Mouse (Mus musculus): Measurements from ENCODE around the gene Dpp8. TPM values are rescaled to one million over a fixed set of nuclear protein-coding genes. Genes with fewer than 3 reads are reported as not detected.
A peak's percentile ranks its signal among the peaks of the same experiment; 100 is the strongest.

Dpp8 gene
- total and polyA plus RNA-seq, 2 experiments from 2014 or later: 28.1 to 86.9 TPM

- no peak overlapping the region for H3K9ac ChIP-seq (replicated peaks; ENCODE audit: low read length, poor library complexity, severe bottlenecking)
- no peaks in the 10 kb centered on the region for H3K4me1 ChIP-seq (ENCODE audit: insufficient read depth, low read length)
- no peak overlapping the region for H3K4me2 ChIP-seq (ENCODE audit: low read depth, low read length, poor library complexity, severe bottlenecking)
- H3K4me3 ChIP-seq (ENCODE audit: low read depth, low read length): no peak overlapping the region
- no peaks in the 10 kb centered on the region for H3K9me3 ChIP-seq (ENCODE audit: low read length)
- 36% methylated on average over 18 of the region's 18 CpGs for WGBS
- ATAC-seq (ENCODE audit: low FRiP score) (no peak), DNase-seq (ENCODE audit: low spot score) (peak; percentile 42)
- no peak for TF ChIP-seq CTCF (IDR thresholded peaks at IDR 0.05)
- H3K27ac ChIP-seq (ENCODE audit: low read depth, low read length): no peak overlapping the region
- peaks cover 49% of the 10 kb centered on the region for H3K36me3 ChIP-seq (ENCODE audit: insufficient read depth, low read length)
- H3K27me3 ChIP-seq (ENCODE audit: insufficient read depth, low read length): no peaks in the 10 kb centered on the region
Observed at GRCm38 (mm10) chr9:65122545-65122944, 90.3 kb downstream of the Dpp8 start.

- Histone ChIP-seq H3K27ac (ENCODE audit: low read depth, low read length) (no peak overlapping the region), H3K4me1 (ENCODE audit: insufficient read depth, low read length) (no peaks in the 10 kb centered on the region), H3K4me2 (ENCODE audit: low read depth, low read length, poor library complexity, severe bottlenecking) (peak overlapping the region; percentile 37), H3K36me3 (ENCODE audit: insufficient read depth, low read length) (peaks cover 39% of the 10 kb centered on the region), H3K4me3 (ENCODE audit: low read depth, low read length) (0 out of 2 replicates have a peak overlapping the region, but pooled peaks have one; percentile 13), H3K9ac (replicated peaks; ENCODE audit: low read length, poor library complexity, severe bottlenecking) (no peak overlapping the region), H3K27me3 (ENCODE audit: insufficient read depth, low read length) (no peaks in the 10 kb centered on the region), H3K9me3 (ENCODE audit: low read length) (no peaks in the 10 kb centered on the region)
- TF ChIP-seq CTCF (IDR thresholded peaks at IDR 0.05): peak; percentile 75
- WGBS: 6% methylated on average over 48 of the region's 48 CpGs
- no peak for ATAC-seq (ENCODE audit: low FRiP score)
- DNase-seq (ENCODE audit: low spot score): peak; percentile 67
Observed at GRCm38 (mm10) chr9:65123552-65124168, 91.4 kb downstream of the Dpp8 start.

DNA sequence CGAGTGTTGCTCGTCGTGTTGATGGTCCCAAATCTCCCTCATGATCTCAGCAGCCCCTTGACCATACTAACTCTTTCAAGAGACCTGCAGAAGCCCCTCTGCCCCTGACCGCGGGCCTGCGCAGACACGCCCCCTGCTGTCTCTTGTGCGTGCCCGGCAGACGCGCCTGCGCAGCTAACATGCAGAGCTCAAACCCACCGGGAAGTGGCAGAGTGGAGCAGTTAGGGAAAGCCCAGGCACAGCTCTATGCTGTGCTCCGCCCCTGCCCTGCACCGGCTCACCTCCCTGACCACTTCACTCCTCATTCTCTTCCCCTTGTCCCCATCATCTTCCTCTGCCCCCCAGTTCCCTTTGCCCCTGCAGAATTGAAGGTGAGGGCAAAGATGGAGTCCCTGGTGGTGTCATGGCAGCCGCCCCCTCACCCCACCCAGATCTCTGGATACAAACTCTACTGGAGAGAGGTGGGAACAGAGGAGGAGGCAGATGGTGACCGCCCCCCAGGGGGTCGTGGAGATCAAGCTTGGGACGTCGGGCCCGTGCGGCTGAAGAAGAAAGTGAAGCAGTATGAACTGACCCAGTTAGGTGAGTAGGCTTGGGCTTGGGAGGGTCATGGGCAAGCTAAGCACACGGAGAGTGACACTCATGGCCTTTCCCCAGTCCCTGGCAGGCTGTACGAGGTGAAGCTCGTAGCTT is 96.1 kb downstream of the Dpp8 start:
- peak; percentile 52 for DNase-seq (ENCODE audit: low spot score)
- H3K36me3 ChIP-seq (ENCODE audit: insufficient read depth, low read length): peaks cover 32% of the 10 kb centered on the region
- no peaks in the 10 kb centered on the region for H3K4me1 ChIP-seq (ENCODE audit: insufficient read depth, low read length)
- 0 out of 2 replicates have a peak, but pooled peaks have one; percentile 25 for ATAC-seq (ENCODE audit: low FRiP score)
- H3K4me3 ChIP-seq (ENCODE audit: low read depth, low read length): no peak overlapping the region
- WGBS: 17% methylated on average over 25 of the region's 25 CpGs
- no peak overlapping the region for H3K27ac ChIP-seq (ENCODE audit: low read depth, low read length)
- no peaks in the 10 kb centered on the region for H3K9me3 ChIP-seq (ENCODE audit: low read length)
- H3K4me2 ChIP-seq (ENCODE audit: low read depth, low read length, poor library complexity, severe bottlenecking): no peak overlapping the region
- H3K9ac ChIP-seq (replicated peaks; ENCODE audit: low read length, poor library complexity, severe bottlenecking): no peak overlapping the region
- no peaks in the 10 kb centered on the region for H3K27me3 ChIP-seq (ENCODE audit: insufficient read depth, low read length)
- peak; percentile 63 for TF ChIP-seq CTCF (IDR thresholded peaks at IDR 0.05)

DNA sequence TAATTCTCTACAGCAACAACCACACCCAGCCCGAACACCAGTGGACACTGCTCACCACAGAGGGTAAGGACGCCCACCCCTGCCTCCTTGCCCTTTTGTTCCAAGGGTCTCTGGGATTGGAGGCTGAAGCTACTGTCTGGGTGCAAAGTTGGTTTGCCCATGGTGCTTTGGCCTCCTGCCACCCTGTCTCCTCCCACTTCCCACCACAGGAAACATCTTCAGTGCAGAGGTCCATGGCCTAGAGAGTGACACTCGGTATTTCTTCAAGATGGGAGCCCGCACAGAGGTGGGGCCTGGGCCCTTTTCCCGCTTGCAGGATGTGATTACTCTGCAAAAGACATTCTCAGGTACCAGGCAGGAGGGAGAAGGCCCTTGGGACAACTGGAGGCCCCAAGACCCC is 99.5 kb downstream of the Dpp8 start:
- H3K4me1 ChIP-seq (ENCODE audit: insufficient read depth, low read length): no peaks in the 10 kb centered on the region
- H3K36me3 ChIP-seq (ENCODE audit: insufficient read depth, low read length): peaks cover 35% of the 10 kb centered on the region
- H3K9ac ChIP-seq (replicated peaks; ENCODE audit: low read length, poor library complexity, severe bottlenecking): no peak overlapping the region
- no peak overlapping the region for H3K27ac ChIP-seq (ENCODE audit: low read depth, low read length)
- H3K4me3 ChIP-seq (ENCODE audit: low read depth, low read length): no peak overlapping the region
- H3K27me3 ChIP-seq (ENCODE audit: insufficient read depth, low read length): no peaks in the 10 kb centered on the region
- DNase-seq (ENCODE audit: low spot score): no peak
- WGBS: 85% methylated on average over 5 of the region's 5 CpGs
- H3K9me3 ChIP-seq (ENCODE audit: low read length): no peaks in the 10 kb centered on the region
- no peak for ATAC-seq (ENCODE audit: low FRiP score)
- no peak for TF ChIP-seq CTCF (IDR thresholded peaks at IDR 0.05)
- no peak overlapping the region for H3K4me2 ChIP-seq (ENCODE audit: low read depth, low read length, poor library complexity, severe bottlenecking)

Other genes starting within 250 kb of the Dpp8 start
- gene Dennd4a, start 221.1 kb upstream of the Dpp8 start, total RNA-seq (2014; rRNA removed): 15.2 and 20.7 TPM in 2 replicates
- gene Dennd4a, start 221.1 kb upstream of the Dpp8 start, polyA plus RNA-seq (2015; fragmentation: Nextera tagmentation; extraction: Ambion mirVana): 5.3 and 7.1 TPM in 2 replicates
- gene Slc24a1, start 80.8 kb upstream of the Dpp8 start, total RNA-seq (2014; rRNA removed): not detected in 2 replicates
- 0.16 and 0.19 TPM in 2 replicates for gene Slc24a1, start 80.8 kb upstream of the Dpp8 start, polyA plus RNA-seq (2015; fragmentation: Nextera tagmentation; extraction: Ambion mirVana)
- 29.5 and 29.7 TPM in 2 replicates for gene Ints14, start 71.5 kb upstream of the Dpp8 start, total RNA-seq (2014; rRNA removed)
- gene Ints14, start 71.5 kb upstream of the Dpp8 start, polyA plus RNA-seq (2015; fragmentation: Nextera tagmentation; extraction: Ambion mirVana): 28.4 and 30.1 TPM in 2 replicates
- 204 and 210 TPM in 2 replicates for gene Hacd3, start 10.7 kb upstream of the Dpp8 start, total RNA-seq (2014; rRNA removed)
- gene Hacd3, start 10.7 kb upstream of the Dpp8 start, polyA plus RNA-seq (2015; fragmentation: Nextera tagmentation; extraction: Ambion mirVana): 186 and 197 TPM in 2 replicates
- gene Igdcc4, start 69.1 kb downstream of the Dpp8 start, total RNA-seq (2014; rRNA removed): 46.6 and 52.9 TPM in 2 replicates
- gene Igdcc4, start 69.1 kb downstream of the Dpp8 start, polyA plus RNA-seq (2015; fragmentation: Nextera tagmentation; extraction: Ambion mirVana): 11.1 and 11.9 TPM in 2 replicates
- gene Igdcc3, start 108.8 kb downstream of the Dpp8 start, total RNA-seq (2014; rRNA removed): 5.3 and 7.7 TPM in 2 replicates
- gene Igdcc3, start 108.8 kb downstream of the Dpp8 start, polyA plus RNA-seq (2015; fragmentation: Nextera tagmentation; extraction: Ambion mirVana): 6.4 and 6.6 TPM in 2 replicates
- gene Parp16, start 162.9 kb downstream of the Dpp8 start, total RNA-seq (2014; rRNA removed): 7.5 and 8.0 TPM in 2 replicates
- gene Parp16, start 162.9 kb downstream of the Dpp8 start, polyA plus RNA-seq (2015; fragmentation: Nextera tagmentation; extraction: Ambion mirVana): 7.0 and 7.7 TPM in 2 replicates
- 0.09 and 0.60 TPM in 2 replicates for gene Cilp, start 232.8 kb downstream of the Dpp8 start, total RNA-seq (2014; rRNA removed)
- gene Cilp, start 232.8 kb downstream of the Dpp8 start, polyA plus RNA-seq (2015; fragmentation: Nextera tagmentation; extraction: Ambion mirVana): 0.15 TPM in 2 replicates